Mouse (Mus musculus) embryonic fibroblast, embryonic 13.5 days (primary cell): ENCODE results near the gene Triobp.

ENCODE experiments used
- CTCF ChIP-seq: IDR thresholded peaks from 2 replicates; pipeline ENCODE4 v1.5.1; 2011; ENCODE audit warnings: mild to moderate bottlenecking, control low read depth, low read length, moderate library complexity, borderline replicate concordance; ENCODE audit not compliant: insufficient read depth
- POLR2A ChIP-seq: IDR thresholded peaks from 2 replicates; pipeline ENCODE4 v1.6.1; 2011; ENCODE audit warnings: low read depth, mild to moderate bottlenecking, control low read depth, low read length, moderate library complexity

- TF ChIP-seq CTCF, result no peak
- no peak for TF ChIP-seq POLR2A
These were observed 22.4 kb upstream of the Triobp start for GRCm38 (mm10) chr15:78925129-78925528.
